Mouse (Mus musculus): ENCODE data around the gene Ubr3.

GRCm38 (mm10) chr2:69974896-69975295 lies 77.8 kb downstream of the Ubr3 start:
- TF ChIP-seq CTCF (IDR thresholded peaks at IDR 0.05; ENCODE audit: control insufficient read depth, insufficient read depth, insufficient read length) (no peak), MAX (IDR thresholded peaks at IDR 0.05) (no peak), MYOD1 (IDR thresholded peaks at IDR 0.05; ENCODE audit: control insufficient read depth, insufficient read length, low read depth) (no peak), FOSL1 (IDR thresholded peaks at IDR 0.05; ENCODE audit: insufficient read depth, low read length, poor library complexity, severe bottlenecking) (no peak), MYOG (IDR thresholded peaks at IDR 0.05; ENCODE audit: control insufficient read depth, extremely low read depth, insufficient read length) (no peak), USF1 (IDR thresholded peaks at IDR 0.05; ENCODE audit: low read depth) (no peak)

Data from C2C12 (cell line).